Mouse (Mus musculus): ENCODE data around the gene Slc16a3. TPM values are rescaled to one million over a fixed set of nuclear protein-coding genes. Genes with fewer than 3 reads are reported as not detected.

Slc16a3 gene
- total RNA-seq, 2 experiments from 2014 or later = 6.9 to 8.6 TPM

DNA sequence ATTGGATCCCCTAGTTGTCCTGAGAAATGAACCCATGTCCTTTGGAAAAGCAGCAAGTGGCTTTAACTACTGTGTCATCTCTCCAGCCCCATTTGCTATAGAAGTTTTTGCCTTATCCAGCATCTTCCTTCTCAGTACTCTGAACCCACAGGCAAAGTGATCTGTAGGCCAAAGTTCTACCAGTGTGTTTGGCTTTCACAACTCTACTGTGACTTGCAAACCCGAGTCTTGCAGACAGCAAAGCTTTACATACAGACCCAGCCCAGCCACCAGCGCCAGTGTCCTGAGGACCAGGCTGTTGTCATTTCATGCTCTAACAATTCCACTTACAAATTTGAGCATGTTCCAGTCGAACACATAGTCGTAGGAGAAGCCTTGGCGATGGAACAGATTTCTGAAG lies 23.0 kb downstream of the Slc16a3 start:
- no peak for DNase-seq (ENCODE audit: low spot score in 2 of 2)

DNA sequence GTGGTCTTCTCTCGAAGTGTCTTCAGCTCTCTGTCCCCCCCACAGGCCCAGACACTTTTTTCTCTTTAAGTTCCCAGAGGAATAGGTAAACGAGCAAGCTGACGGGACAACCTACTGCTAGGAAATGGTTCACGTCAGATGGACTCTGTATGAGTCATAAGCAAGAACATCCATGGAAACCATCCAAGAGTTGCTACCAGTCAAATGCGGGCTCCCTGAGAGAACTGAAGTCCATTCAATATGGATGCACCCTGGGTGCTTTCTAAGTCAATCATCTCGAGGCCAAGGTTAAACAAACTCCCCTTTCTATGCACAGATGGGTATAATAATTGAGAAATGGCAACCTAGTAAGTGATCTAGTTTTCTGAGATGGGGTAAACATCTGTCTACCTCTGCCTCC lies 25.0 kb downstream of the Slc16a3 start:
- DNase-seq (ENCODE audit: low spot score in 2 of 2) = no peak

DNA sequence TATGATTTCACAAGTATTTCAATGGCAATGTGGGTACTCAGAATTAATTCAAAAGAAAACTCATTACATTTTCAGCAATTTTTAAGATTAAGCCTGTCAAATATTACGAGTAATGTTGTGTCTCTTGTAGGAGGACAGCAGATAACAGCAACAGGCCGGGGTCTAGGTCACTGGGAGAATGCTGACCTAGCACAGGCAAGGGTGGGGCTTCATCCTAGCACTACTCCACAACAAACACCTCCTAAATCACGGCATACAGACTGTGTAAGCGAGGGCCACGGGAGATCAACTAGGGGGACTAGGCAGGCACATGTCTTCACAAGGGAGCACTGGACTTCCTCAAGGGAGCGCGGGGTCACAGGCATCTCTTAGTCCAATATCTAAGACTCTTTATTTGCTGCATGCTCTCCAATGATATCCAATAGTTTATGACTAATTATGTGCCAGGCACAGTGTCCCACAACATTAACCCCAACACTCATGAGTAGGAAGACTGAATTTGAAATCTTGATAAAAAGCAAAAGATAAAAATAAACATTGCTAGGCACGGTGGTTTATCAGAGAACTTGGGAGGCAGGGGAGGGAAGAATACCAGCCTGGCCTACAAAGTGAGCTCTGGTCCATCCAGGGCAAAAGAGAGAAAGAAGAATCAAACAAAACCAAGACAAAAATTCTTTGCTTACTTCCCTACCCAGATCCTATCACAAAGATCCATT lies 31.6 kb downstream of the Slc16a3 start:
- no peak for DNase-seq (ENCODE audit: low spot score in 2 of 2)

DNA sequence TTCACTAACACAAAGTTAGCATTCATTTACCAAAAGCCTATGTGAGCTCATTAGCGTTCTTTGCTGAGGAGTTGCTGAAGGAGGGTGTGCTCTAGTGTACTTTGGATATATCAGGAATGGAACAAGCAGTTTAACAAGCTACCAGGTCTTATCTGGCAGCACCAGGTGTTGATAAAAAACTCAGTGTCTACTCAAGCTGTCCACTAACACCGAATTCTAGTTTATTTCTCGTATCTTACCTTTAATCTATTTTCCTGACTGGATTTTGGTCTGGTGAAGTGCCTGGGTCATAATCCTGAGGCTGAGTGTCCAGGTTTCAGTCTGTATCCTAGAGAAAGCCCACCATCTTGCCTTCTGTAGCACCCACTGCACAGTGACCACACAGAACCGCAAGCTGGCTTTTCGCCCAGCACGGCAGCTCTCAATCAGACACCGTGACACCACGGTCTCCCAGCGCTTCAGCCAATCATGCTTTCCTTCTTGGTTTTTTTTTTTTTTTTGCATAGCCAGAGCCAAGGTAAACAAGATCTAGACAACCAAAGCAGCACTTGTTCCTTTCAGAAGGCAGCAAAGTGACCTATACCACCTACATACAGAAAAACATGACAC lies 32.3 kb downstream of the Slc16a3 start:
- DNase-seq (ENCODE audit: low spot score in 2 of 2) = no peak

DNA sequence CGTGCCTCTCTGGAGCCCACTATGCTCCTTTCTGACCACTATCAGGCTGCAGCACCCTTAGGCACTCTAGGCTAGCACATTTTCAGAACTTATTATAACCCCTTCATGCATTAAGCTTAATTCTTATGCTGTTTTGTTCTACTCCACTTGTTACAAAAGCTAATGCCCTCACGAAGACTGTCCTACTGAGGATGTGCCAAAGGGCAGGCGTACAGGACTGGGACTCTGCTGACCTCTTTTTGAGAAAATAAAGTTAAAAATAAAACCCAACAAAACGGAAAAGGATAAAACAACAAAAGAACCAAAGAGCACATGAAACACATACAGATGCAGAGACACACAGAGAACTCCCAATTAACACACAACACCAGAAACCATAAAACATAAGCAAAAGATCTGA lies 33.4 kb downstream of the Slc16a3 start:
- no peak for DNase-seq (ENCODE audit: low spot score in 2 of 2)

DNA sequence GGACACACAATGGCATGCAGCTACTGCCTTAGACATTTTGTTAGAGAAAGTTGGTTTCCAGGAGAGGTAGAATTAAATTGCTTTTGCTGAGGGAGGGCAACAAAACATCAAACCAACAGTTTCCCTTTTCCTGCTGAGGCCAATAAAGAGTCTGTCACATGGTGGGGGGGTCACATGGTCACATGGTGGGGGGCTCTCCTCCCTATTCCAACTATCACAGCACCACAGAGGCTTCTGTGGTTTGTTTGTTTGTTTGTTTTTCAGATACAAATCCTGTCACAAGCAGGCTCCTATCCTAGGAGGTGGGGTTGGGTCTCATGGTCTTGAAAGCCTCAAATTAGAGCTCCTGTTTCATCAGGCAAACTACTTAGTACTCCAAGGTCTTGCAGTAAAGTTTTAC lies 34.2 kb downstream of the Slc16a3 start:
- DNase-seq (ENCODE audit: low spot score in 2 of 2) = no peak

DNA sequence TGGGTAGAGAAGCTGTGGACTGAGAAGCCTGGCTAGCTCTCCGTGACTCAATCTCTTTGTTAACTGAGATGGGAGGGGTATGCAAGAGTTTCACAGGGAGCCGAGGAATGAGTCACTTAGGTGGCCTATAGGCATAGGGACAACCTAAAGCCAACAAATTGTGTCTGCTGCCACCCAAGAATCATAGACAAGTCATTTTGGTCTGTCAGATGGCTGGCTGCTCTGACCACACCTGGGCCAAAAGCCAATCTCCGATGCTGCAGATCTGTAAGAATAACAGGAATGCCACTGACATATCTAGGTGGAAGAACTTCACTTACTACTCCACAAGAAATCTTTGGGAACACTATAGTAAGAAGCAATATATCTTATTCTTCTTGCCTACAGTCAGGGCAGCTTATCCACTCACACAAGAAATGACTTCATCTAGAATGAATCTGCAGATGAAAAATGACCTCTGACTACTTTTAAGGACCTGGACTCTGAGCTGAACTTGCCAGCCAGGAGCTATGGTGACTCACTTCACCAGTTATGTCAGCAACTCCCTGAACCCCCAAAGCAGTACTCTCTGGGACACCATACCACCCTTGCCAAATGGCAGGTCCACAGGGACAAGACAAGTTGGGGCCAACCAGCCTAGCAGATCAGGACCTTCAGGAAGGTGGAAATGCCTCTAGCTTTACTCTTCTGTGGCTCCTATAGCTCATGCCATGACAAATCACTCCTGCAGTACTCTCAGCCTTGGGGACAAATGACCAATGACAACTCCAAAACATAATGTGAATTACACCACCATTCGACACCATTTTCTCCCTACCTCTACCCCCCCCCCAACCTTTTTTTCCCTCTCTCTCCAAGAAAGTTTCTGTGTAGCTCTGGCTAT lies 36.4 kb downstream of the Slc16a3 start:
- DNase-seq (ENCODE audit: low spot score in 2 of 2) = no peak

DNA sequence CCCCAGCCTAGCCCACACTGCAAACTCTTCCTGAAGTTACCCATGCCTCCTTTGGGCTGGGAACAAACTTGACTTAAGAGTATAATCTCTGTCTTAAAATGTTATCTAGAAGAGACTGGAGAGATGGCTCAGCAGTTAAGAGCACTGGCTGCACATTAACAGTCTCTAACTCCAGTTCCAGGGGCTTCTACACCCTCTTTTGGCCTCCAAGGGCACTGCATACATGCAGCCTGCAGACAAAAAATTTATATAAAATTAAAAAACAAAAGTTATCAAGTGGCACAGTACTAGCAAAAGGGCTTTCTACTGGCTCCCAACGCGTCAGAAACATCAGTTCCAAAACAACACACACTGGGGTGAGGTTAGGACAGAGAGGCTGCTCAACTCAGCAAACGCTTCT lies 39.3 kb downstream of the Slc16a3 start:
- DNase-seq (ENCODE audit: low spot score in 2 of 2) = no peak

DNA sequence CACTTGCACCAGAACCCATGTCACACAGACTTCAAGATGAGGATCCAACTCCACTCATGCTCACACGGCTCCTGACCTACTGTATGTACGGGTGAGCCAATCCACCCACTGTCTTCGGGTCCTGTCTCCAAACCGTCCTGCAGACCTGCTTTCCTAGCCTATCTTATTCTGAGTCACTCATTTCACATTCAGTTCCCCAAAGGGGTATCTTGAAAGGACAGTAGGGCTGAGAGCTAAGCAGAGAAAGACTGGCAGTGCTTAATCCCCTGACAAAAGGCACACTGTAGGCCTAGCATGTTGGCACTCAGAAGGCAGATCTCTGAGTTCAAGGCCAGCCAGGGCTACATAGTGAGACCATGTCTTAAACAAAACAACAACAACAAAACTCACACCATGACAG lies 40.1 kb downstream of the Slc16a3 start:
- DNase-seq (ENCODE audit: low spot score in 2 of 2) = no peak

DNA sequence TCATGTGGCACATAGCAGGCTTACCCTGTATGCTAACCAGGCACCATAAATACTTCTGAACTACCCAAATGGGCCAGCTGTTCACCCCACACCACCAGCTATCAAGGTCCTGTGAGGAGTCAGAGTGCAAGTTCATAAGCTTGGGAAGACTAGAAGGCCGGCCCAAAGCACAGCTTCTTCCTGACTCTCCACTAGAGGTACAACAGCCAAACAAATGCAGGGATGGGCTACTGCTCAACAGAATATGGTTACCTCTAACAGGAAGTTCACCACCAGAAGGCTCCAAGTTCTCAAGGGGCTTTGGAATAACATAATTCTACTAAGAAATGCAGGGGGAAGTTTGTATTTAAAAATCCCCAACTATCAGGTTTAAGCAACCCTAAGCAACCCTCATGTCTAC lies 41.2 kb downstream of the Slc16a3 start:
- DNase-seq (ENCODE audit: low spot score in 2 of 2) = no peak

DNA sequence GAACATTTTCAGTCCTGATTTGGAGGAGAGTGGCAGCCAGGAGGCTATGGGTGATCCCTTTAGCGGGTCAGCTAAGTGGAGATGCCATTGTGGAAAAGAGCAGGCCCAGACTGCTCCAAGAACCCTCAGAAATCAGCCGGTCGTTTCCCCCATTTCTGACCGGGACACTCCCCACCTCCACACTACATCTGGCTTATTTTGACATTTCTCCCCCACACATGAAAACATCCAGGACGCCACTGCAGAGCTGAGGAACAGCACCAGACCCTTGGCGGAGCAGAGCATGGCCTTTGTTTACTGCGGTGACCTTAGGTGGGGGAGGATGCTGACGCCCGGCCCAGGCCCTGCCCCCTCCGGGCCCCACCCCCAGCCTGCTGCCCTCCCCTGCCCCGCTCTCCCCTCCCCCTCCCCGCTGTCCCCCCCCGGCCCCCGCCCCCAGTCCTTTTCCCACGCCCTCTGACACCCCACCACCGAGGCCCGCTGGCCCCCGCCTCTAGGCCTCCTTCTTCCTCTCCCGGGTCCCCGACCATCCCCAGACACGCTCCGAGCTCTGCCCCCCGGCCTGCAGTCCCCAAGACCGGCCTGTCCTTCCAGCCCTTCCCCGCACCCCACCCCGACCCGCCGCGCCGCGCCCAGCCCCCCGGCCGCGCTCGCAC lies 42.0 kb downstream of the Slc16a3 start:
- peak; percentile 40 to 41 for DNase-seq (ENCODE audit: low spot score in 2 of 2)

DNA sequence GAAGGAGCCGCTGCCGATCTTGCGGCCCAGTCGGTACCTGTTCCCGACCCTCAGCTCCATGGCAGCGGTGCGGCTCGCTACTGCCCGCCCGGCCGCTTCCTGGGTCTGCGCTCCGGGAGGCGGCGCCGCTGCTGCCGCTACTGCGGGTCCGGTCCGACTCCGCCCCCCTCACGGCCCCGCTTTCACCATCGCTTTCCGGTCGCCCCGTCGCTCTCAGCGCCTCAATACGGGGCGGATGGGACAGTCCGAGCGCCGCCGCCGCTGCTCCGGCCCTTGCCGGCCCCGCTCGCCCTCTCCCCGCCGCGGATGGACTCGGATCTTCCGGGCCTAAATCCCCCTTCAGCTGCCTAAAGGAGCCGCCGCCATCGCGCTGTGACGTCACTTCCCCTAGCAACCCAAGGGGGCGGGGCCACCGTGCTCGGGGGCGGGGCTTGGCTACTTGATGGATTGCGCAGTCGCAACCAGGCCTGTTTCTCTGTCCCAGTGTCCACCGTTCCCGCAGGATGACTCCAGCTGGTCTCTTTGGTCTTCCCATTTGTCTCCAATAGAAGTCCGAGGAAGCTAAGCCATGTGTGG lies 42.8 kb downstream of the Slc16a3 start, which contains the start of gene Csnk1d:
Gene Csnk1d (minus strand): TSS at position 380 of the 576 bp plus-strand sequence.
- peak; percentile 100 for DNase-seq (ENCODE audit: low spot score in 2 of 2)

DNA sequence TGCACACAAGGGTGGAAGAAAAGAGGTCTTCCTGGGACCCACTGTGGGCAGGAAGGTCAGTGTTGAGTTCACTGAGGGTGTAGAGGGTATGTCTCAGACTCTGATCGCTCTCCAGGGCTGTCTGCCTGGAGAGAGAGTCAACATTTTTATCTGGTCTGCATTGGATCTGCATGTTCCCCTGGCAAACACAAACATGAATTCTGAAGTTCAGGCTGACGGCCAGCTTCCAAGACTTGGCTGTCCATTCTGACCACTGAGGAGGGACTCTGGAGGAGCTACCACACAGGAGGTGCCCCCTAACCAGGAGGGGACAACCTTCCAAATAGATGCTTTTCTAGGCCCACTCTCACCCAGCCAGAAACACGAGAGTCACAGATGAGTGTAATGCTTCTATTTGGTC lies 43.5 kb downstream of the Slc16a3 start:
- DNase-seq (ENCODE audit: low spot score in 2 of 2) = no peak

DNA sequence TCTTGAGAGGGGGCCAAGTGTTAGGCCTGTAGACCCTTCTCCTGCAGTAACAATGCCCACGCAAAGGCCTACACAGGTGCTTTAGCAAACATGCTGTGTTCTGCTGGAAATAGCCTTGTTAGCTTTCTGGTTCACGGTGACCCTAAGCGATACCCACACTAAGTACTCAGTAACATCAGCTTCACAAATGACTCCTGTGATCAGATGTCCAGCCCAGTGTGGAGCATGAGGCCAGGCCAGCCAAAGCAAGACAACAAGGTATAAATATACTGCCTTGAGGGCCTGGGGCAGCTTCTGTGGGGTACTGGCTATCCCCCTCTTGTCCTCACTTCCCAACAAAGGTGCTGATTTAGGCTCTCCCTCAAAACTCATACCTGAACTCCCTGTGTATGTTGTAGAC lies 44.8 kb downstream of the Slc16a3 start:
- no peak for DNase-seq (ENCODE audit: low spot score in 2 of 2)

DNA sequence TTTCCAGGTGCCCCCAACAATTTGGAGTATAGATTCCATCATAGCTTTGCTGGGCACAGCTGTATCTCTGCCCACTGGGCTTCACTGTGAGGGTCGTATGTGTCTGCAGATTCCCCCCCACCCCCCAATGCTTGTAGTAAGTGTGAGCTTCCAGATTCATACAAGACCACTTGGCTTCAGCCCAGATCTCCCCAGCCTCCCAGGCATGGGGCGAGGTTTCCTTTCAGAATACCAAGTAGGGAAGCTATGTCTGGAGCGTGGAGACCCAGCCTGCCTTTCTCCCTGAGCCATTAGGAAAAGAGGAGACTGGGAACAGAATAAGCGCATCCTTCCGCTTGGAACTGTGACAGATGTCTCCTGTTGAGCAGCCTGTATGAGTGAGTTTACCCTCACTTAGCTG lies 45.3 kb downstream of the Slc16a3 start:
- DNase-seq (ENCODE audit: low spot score in 2 of 2) = no peak

DNA sequence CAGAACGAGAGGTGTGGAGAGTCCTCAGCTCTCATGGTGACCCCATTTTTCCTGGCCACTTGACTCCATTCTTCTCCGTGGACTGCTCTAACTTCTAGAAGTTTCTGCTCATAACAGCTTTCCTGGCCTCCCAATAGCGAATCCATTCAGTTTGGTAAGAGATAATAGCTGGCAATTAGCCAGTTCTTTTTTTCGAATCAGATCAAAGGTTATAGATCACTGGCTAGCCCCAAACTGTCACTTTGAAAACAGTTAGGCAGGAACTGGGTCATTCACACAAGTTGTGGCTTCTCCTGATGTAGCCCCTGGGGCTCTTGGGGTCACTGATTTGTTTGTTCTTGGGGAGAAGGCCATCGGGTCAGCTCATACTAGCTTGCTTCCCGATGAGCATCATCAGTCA lies 46.5 kb downstream of the Slc16a3 start:
- DNase-seq (ENCODE audit: low spot score in 2 of 2) = no peak

DNA sequence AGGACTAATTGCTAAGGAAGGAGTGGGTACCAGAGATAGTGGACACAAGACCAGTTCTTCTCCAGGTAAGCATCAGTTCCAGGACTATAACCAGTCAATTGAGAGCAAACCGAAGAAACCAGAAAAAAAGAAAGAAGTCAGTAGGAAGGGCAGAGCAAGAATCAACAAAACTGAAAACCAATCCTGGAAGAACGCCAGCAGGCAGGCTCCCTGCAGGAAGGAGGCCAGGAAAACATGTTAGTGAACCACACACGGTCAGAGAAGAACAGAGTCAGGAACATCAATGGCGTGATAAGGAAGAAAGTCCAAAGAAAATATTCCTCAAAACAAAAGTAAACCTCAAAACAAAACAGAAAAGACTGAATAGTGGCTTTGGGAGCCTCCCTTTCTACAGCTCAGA lies 53.7 kb downstream of the Slc16a3 start:
- no peak for DNase-seq (ENCODE audit: low spot score in 2 of 2)

DNA sequence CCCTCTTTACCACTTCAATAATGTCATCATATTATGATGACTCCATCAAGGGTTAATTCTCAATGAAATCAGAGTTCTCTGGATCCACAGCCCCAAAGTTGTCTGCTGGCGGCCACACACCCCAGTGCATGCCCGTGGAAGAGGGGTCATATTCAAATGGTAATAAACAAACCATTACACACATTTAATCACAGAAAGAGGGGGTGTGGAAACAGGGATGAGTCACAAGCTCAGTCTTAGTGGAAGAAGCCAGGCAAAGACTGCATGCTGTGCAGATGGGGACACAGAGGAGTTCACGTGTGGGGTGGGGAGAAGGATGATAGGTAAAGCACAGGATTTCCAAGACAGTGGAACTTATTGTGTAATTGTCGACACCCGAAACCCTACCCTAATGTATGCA lies 56.0 kb downstream of the Slc16a3 start:
- DNase-seq (ENCODE audit: low spot score in 2 of 2) = no peak

DNA sequence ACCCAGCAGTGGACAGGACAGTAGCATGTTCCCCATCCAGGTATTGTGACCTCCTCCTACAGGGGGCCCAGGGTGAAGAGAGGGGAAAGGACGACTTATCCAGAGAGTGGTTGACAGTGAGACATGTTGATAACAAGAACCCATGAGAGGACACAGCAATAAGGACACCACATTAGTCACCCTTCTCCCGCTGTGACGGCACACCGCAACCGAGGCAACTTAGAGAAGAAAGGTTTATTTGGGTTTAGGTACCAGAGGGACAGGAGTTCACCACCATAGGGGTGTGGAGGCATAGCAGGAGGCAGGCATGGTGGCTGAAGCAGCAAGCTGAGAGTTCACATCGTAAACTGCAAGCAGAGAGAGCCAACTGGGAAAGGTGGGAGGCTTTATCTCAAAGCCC lies 57.9 kb downstream of the Slc16a3 start:
- DNase-seq (ENCODE audit: low spot score in 2 of 2) = no peak

DNA sequence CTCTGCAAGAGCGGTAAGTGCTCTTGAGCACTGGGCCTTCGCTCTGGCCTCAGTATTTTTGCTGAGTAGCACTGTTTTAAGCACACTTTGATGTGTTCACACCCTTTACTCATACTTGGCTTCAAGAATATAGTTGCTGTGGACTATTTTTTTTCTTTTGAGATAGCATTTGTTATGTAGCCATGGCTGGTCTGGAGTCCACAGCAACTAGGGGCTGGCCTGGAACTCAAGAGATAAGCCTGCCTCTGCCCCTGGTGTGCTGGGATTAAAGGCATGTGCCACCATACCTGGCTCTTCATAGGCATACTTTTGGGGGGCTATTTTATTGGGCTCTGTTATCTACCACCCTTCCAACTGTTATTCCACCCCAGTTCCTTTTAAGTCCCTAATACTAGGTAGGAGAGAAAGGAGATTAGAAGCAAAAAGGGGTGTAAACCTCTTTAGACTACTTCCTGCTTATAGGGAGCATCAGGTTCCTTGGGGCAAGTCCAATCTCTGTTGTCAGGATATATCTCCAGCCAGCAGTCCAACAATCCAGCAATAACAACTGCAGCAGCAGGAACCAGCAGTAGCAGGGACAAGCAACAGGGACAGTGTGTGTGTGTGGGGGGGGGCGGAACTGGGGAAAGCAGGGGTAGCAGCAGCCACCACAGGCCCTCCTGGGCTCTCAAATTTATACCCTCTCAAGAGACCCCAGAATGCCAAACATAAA lies 61.9 kb downstream of the Slc16a3 start:
- no peak for DNase-seq (ENCODE audit: low spot score in 2 of 2)
